Mouse (Mus musculus) ovary, adult 10 weeks (tissue): Measurements from ENCODE around the gene Gm14401. TPM values are rescaled to one million over a fixed set of nuclear protein-coding genes. Genes with fewer than 3 reads are reported as not detected.

Experiments used
- polyA plus RNA-seq: library from polyadenylated mRNA; stranded (reverse); fragments of 350-450 nt; fragmentation: Illumina TruSeq; extraction: RNeasy Lipid Tissue Mini Kit (QIAGEN cat#74804); gene quantifications from one replicate; pipeline ENCODE4 v1.2.3, GENCODE M21; 2014

The Gm14401 gene
- 0.74 TPM for polyA plus RNA-seq

GRCm38 (mm10) chr2:177073432-177074423 is at the start of gene Gm14401:
Gm14401 (plus strand) TSS chr2:177074320.

Other genes with a start within 250 kb of the Gm14401 start
- gene Gm14408, start 243.2 kb upstream of the Gm14401 start, polyA plus RNA-seq: not detected
- 59.7 TPM for gene Gm14296, start 146.5 kb upstream of the Gm14401 start, polyA plus RNA-seq
- gene Gm14419, start 73.4 kb upstream of the Gm14401 start, polyA plus RNA-seq: 36.4 TPM
- 115 TPM for gene Gm14410, start 132.1 kb downstream of the Gm14401 start, polyA plus RNA-seq
- gene Gm14409, start 192.7 kb downstream of the Gm14401 start, polyA plus RNA-seq: 1.5 TPM
- gene Gm14412, start 250.0 kb downstream of the Gm14401 start, polyA plus RNA-seq: 18.5 TPM